Mouse (Mus musculus) CH12.LX (cell line): ENCODE results near the gene Traf5. TPM values are rescaled to one million over a fixed set of nuclear protein-coding genes. Genes with fewer than 3 reads are reported as not detected.
A peak's percentile ranks its signal among the peaks of the same experiment; 100 is the strongest.

Experiments
- DNase-seq: peaks from one replicate; pipeline ENCODE4 v3.0.0-alpha.2; 2013; ENCODE audit errors: extremely low read depth
- H3K27ac ChIP-seq: 2 replicates; pipeline ENCODE4 v1.5.1; 2012; ENCODE audit warnings: low read depth, mild to moderate bottlenecking, control low read depth, moderate library complexity; ENCODE audit not compliant: insufficient read depth
- H3K27me3 ChIP-seq: replicated peaks from 2 replicates; pipeline ENCODE3; 2012; ENCODE audit warnings: inconsistent platforms
- H3K36me3 ChIP-seq, 2 experiments: replicated peaks in 1 of 2; 2 replicates each; pipeline versions ENCODE3 to v1.6.1; 2012; ENCODE audit warnings: inconsistent platforms in 1 of 2, low read length in 1 of 2, mild to moderate bottlenecking in 1 of 2, mixed read lengths in 1 of 2, moderate library complexity in 1 of 2; ENCODE audit not compliant: control insufficient read depth in 1 of 2, insufficient read depth in 1 of 2
- H3K4me1 ChIP-seq, 2 experiments: 2 replicates each; pipeline ENCODE4 v1.6.1; 2012; ENCODE audit warnings: inconsistent platforms in 1 of 2, moderate library complexity in 1 of 2; ENCODE audit not compliant: insufficient read depth in 2 of 2, control insufficient read depth in 1 of 2
- H3K4me2 ChIP-seq: 2 replicates; pipeline ENCODE4 v1.6.1; 2012; ENCODE audit warnings: low read depth, mild to moderate bottlenecking, control low read depth; ENCODE audit not compliant: poor library complexity, insufficient read depth, severe bottlenecking
- H3K4me3 ChIP-seq, 3 experiments: fragments of 150-350 bp in 1 of 3; sonication (generic) in 1 of 3; replicated peaks in 1 of 3; 2 replicates each; pipeline versions ENCODE3 to v1.5.1; 2011 to 2012; ENCODE audit warnings: low read depth in 2 of 3, low read length in 2 of 3, mild to moderate bottlenecking in 2 of 3, moderate library complexity in 2 of 3, control low read depth in 1 of 3, improper control_type of control experiment in 1 of 3, inconsistent platforms in 1 of 3, mixed read lengths in 1 of 3; ENCODE audit not compliant: poor library complexity in 1 of 3
- H3K79me2 ChIP-seq: replicated peaks from 2 replicates; pipeline ENCODE4 v1.6.1; 2012; ENCODE audit warnings: mild to moderate bottlenecking, moderate library complexity; ENCODE audit not compliant: control insufficient read depth, poor library complexity, insufficient read depth, severe bottlenecking; ENCODE audit errors: extremely low read depth
- H3K9ac ChIP-seq: 2 replicates; pipeline ENCODE4 v1.6.1; 2012; ENCODE audit warnings: low read depth, mild to moderate bottlenecking, control low read depth, moderate library complexity; ENCODE audit not compliant: insufficient read depth
- H3K9me3 ChIP-seq: replicated peaks from 2 replicates; pipeline ENCODE3; 2012; ENCODE audit warnings: low read length, inconsistent platforms, mixed read lengths
- BHLHE40 ChIP-seq: IDR thresholded peaks from 2 replicates; pipeline ENCODE4 v1.6.1; 2011; ENCODE audit warnings: mild to moderate bottlenecking, low read depth, low read length, improper control_type of control experiment
- CHD2 ChIP-seq: IDR thresholded peaks from 2 replicates; pipeline ENCODE4 v1.6.1; 2011; ENCODE audit warnings: low read length, improper control_type of control experiment
- E2F4 ChIP-seq: IDR thresholded peaks from 2 replicates; pipeline ENCODE4 v1.6.1; 2011; ENCODE audit warnings: low read depth, low read length, improper control_type of control experiment; ENCODE audit not compliant: insufficient replicate concordance
- ELF1 ChIP-seq: IDR thresholded peaks from 2 replicates; pipeline ENCODE4 v1.6.1; 2014; ENCODE audit warnings: low read depth, mild to moderate bottlenecking, inconsistent platforms, low read length, improper control_type of control experiment
- EP300 ChIP-seq: IDR thresholded peaks from 2 replicates; pipeline ENCODE4 v1.6.1; 2011; ENCODE audit warnings: low read length, improper control_type of control experiment
- ETS1 ChIP-seq: conservative IDR thresholded peaks from 2 replicates; pipeline ENCODE4 v1.6.1; 2012; ENCODE audit warnings: low read depth, mild to moderate bottlenecking, inconsistent platforms, low read length, improper control_type of control experiment, moderate library complexity
- IRF4 ChIP-seq: IDR thresholded peaks from 2 replicates; pipeline ENCODE4 v1.6.1; 2014; ENCODE audit warnings: low read depth, mild to moderate bottlenecking, inconsistent platforms, low read length, improper control_type of control experiment
- JUN ChIP-seq: IDR thresholded peaks from 2 replicates; pipeline ENCODE4 v1.6.1; 2011; ENCODE audit warnings: low read depth, mild to moderate bottlenecking, low read length, improper control_type of control experiment, moderate library complexity; ENCODE audit not compliant: insufficient read depth
- JUND ChIP-seq: conservative IDR thresholded peaks from 2 replicates; pipeline ENCODE4 v1.6.1; 2011; ENCODE audit warnings: low read depth, low read length, improper control_type of control experiment
- KAT2A ChIP-seq: IDR thresholded peaks from 2 replicates; pipeline ENCODE4 v1.6.1; 2012; ENCODE audit warnings: low read length, improper control_type of control experiment, inconsistent platforms; ENCODE audit not compliant: insufficient replicate concordance
- MAFK ChIP-seq: IDR thresholded peaks from 2 replicates; pipeline ENCODE4 v1.6.1; 2011; ENCODE audit warnings: low read length, improper control_type of control experiment; ENCODE audit not compliant: insufficient replicate concordance
- MAX ChIP-seq: IDR thresholded peaks from 2 replicates; pipeline ENCODE4 v1.6.1; 2011; ENCODE audit warnings: low read length, improper control_type of control experiment
- MEF2A ChIP-seq: IDR thresholded peaks from 2 replicates; pipeline ENCODE4 v1.6.1; 2014; ENCODE audit warnings: low read depth, mild to moderate bottlenecking, inconsistent platforms, low read length, improper control_type of control experiment, borderline replicate concordance
- MXI1 ChIP-seq: IDR thresholded peaks from 2 replicates; pipeline ENCODE4 v1.6.1; 2011; ENCODE audit warnings: mild to moderate bottlenecking, low read depth, low read length, improper control_type of control experiment
- NELFE ChIP-seq: IDR thresholded peaks from 2 replicates; pipeline ENCODE4 v1.6.1; 2011; ENCODE audit warnings: low read depth, low read length, improper control_type of control experiment
- PAX5 ChIP-seq: IDR thresholded peaks from 2 replicates; pipeline ENCODE4 v1.6.1; 2012; ENCODE audit warnings: low read length, inconsistent platforms, mixed read lengths
- POLR2AphosphoS2 ChIP-seq: IDR thresholded peaks from 2 replicates; pipeline ENCODE4 v1.6.1; 2011; ENCODE audit warnings: low read depth, low read length, improper control_type of control experiment
- RAD21 ChIP-seq: IDR thresholded peaks from 2 replicates; pipeline ENCODE4 v1.6.1; 2011; ENCODE audit warnings: low read depth, mild to moderate bottlenecking, low read length, improper control_type of control experiment, moderate library complexity
- RCOR1 ChIP-seq: conservative IDR thresholded peaks from 2 replicates; pipeline ENCODE4 v1.6.1; 2012; ENCODE audit warnings: low read depth, mild to moderate bottlenecking, inconsistent platforms, low read length, improper control_type of control experiment
- SIN3A ChIP-seq: IDR thresholded peaks from 2 replicates; pipeline ENCODE4 v1.6.1; 2012; ENCODE audit warnings: low read length, improper control_type of control experiment, inconsistent platforms
- SMC3 ChIP-seq: IDR thresholded peaks from 2 replicates; pipeline ENCODE4 v1.6.1; 2011; ENCODE audit warnings: low read depth, low read length, improper control_type of control experiment
- TBP ChIP-seq: conservative IDR thresholded peaks from 2 replicates; pipeline ENCODE4 v1.6.1; 2011; ENCODE audit warnings: low read depth, low read length, improper control_type of control experiment
- TCF12 ChIP-seq: IDR thresholded peaks from 2 replicates; pipeline ENCODE4 v1.6.1; 2014; ENCODE audit warnings: low read depth, mild to moderate bottlenecking, inconsistent platforms, low read length, improper control_type of control experiment
- ZKSCAN1 ChIP-seq: IDR thresholded peaks from 2 replicates; pipeline ENCODE4 v1.6.1; 2012; ENCODE audit warnings: low read depth, inconsistent platforms, low read length, improper control_type of control experiment, borderline replicate concordance
- ZNF384 ChIP-seq: IDR thresholded peaks from 2 replicates; pipeline ENCODE4 v1.6.1; 2012; ENCODE audit warnings: low read depth, low read length, improper control_type of control experiment, inconsistent platforms
- dilution Hi-C: fragments of 300-500 bp; cut with MboI; formaldehyde crosslinking; loops from 2 replicates; pipeline ENCODE4 v1.14.3; 2020; ENCODE audit warnings: low sequenced_read_pairs; ENCODE audit not compliant: extremely low pct_unique_long_range_greater_than_20kb, extremely low pct_ligation_motif_present
- in situ Hi-C: fragments of 300-500 bp; cut with MboI; formaldehyde crosslinking; loops from 3 replicates; pipeline ENCODE4 v1.14.3; 2019; ENCODE audit warnings: low sequenced_read_pairs, low pct_ligation_motif_present, low pct_unique_long_range_greater_than_20kb, mixed read lengths
- polyA plus RNA-seq: library from polyadenylated mRNA; unstranded; fragments of >175 nt; gene quantifications from 2 replicates; pipeline ENCODE4 v1.2.1, GENCODE M21; 2012; ENCODE audit warnings: low read depth; ENCODE audit not compliant: insufficient read length
- total RNA-seq, 2 experiments: library from RNA; depleted of rRNA; stranded (reverse); fragments of 300-350 nt in 1 of 2; fragments of >200 nt in 1 of 2; gene quantifications; 2 replicates each; pipeline ENCODE4 v1.2.3; 2012 to 2014

Traf5 gene
- total and polyA plus RNA-seq, 3 experiments, result 21.3 to 38.7 (median 32.3) TPM

DNA sequence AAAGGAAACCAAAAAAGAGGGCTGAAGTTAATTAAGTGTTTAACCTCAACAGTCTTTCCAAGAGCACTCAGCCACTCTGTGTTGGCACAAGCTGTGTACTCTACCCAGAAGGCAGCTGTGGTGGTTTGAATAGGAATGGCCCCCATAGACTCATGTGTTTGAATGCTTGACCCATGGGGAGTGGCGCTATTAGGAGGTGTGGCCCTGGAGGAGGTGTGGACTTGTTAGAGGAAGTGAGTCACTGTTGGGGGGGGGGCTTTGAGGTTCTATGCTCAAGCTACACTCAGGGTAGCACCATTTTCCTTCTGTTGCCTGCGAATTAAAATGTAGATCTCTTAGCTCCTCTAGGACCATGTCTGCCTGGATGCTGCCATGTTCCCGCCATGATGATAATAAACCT lies 25.4 kb downstream of the Traf5 start:
- no peak overlapping the region for H3K4me2 ChIP-seq
- no peak for TF ChIP-seq MAFK
- TF ChIP-seq SIN3A, result no peak
- TF ChIP-seq CHD2, result no peak
- TF ChIP-seq TBP, result no peak
- no peak for TF ChIP-seq MXI1
- no peak for TF ChIP-seq ZKSCAN1
- no peak for TF ChIP-seq NELFE
- TF ChIP-seq, all 38 proteins: peak for 0

DNA sequence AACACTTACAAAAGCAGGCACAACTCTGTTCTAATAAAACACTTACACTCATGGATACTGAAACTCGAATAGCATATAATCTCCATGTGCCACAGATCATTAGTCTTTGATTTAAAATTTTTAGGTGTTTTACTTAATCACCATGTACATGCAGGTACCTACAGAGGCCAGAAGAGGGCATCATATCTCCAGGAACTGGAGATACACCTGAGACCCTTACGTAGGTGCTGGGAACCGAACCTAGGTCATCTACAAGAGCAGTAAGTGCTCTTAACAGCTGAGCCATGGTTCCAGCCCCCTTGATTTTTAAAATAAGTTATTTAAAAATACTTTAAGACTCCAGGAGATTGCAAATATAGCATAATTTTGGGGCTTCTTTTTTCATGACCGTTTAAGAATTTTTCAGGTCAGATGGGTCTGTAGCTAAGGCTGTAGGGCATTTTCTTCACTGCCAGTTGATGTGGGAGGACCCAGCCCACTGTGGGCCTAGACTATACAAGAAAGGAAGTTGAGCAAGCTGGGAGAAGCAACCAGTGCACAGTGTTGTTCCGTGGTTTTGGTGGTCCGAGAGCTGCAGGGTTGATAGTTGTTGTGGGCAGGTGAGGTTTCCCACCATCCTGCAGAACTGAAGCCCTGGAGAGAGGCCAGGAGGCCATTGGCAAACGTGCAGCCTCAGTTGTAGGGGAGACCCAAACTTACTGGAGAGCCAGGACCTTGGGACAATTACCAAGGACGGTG lies 29.0 kb downstream of the Traf5 start:
- Histone ChIP-seq H3K9me3 (peaks cover 23% of the 10 kb centered on the region), H3K27ac (no peak overlapping the region), H3K27me3 (no peaks in the 10 kb centered on the region), H3K4me1 (peaks cover 14 to 15% of the 10 kb centered on the region in 2 experiments), H3K4me3 (no peak overlapping the region), H3K9ac (no peak overlapping the region), H3K79me2 (no peaks in the 10 kb centered on the region), H3K4me2 (no peak overlapping the region), H3K36me3 (peaks cover 49 to 97% of the 10 kb centered on the region in 2 experiments)
- peak; percentile 29 for TF ChIP-seq RAD21
- TF ChIP-seq POLR2AphosphoS2, result no peak
- in situ Hi-C loops, result no loop called here
- dilution Hi-C loops, result no loop called here
- DNase-seq, result no peak

More for the DNA sequence above, 25.4 kb downstream of the Traf5 start:
- dilution Hi-C loops, result no loop called here
- Histone ChIP-seq H3K4me1 (peaks cover 5 to 22% of the 10 kb centered on the region in 2 experiments), H3K79me2 (no peaks in the 10 kb centered on the region), H3K27me3 (no peaks in the 10 kb centered on the region), H3K9ac (no peak overlapping the region), H3K9me3 (peaks cover 23% of the 10 kb centered on the region), H3K27ac (no peak overlapping the region), H3K36me3 (peaks cover 40 to 97% of the 10 kb centered on the region in 2 experiments), H3K4me3 (no peak overlapping the region)
- in situ Hi-C loops, result no loop called here
- DNase-seq, result no peak

DNA sequence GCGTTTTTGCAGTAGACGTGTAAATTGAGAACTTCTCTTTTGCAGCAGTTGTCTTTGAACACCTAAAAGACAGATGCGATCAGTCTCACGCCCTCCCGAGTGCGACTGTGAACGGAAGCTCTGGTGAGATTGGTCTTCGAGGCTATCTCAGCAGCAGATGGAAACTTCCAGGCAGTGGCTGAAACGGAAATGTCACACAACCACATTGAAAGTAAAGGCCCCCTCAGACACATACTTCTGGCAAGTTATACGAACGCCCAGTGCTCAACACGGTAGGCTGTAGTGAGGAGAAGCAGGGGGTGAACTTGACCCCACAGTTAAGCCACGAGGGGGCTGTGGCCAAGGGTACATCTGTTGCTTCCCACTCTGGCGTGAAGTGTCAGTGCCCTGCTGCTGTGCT lies 29.7 kb downstream of the Traf5 start:
- peaks cover 50 to 97% of the 10 kb centered on the region in 2 experiments for H3K36me3 ChIP-seq
- H3K27ac ChIP-seq, result peak overlapping the region; percentile 22; the same call in 1 of the 2 replicates
- in situ Hi-C loops (no loop called here), dilution Hi-C loops (no loop called here)
- H3K4me3 ChIP-seq, result no peak overlapping the region
- no peak overlapping the region for H3K9ac ChIP-seq
- H3K9me3 ChIP-seq, result peaks cover 23% of the 10 kb centered on the region
- peak; percentile 45 for DNase-seq
- H3K4me2 ChIP-seq, result no peak overlapping the region
- H3K27me3 ChIP-seq, result no peaks in the 10 kb centered on the region
- H3K4me1 ChIP-seq, result peaks cover 14 to 15% of the 10 kb centered on the region in 2 experiments
- no peaks in the 10 kb centered on the region for H3K79me2 ChIP-seq
- TF ChIP-seq NELFE (no peak), MEF2A (no peak), JUND (no peak), ETS1 (peak; percentile 25; the same call in 1 of the 2 replicates), MXI1 (no peak), KAT2A (no peak), E2F4 (no peak), RCOR1 (no peak), ELF1 (no peak), PAX5 (no peak), EP300 (peak; percentile 67), SMC3 (no peak), IRF4 (peak; percentile 47; the same call in 1 of the 2 replicates), BHLHE40 (peak; percentile 40), CHD2 (no peak), JUN (no peak), ZKSCAN1 (no peak), MAX (no peak), ZNF384 (no peak), TCF12 (peak; percentile 47)
